Mouse (Mus musculus): ENCODE results near the gene Oprl1. TPM values are rescaled to one million over a fixed set of nuclear protein-coding genes. Genes with fewer than 3 reads are reported as not detected.

Gene Oprl1
- polyA plus RNA-seq, 2 experiments from 2014 or later, result not detected

DNA sequence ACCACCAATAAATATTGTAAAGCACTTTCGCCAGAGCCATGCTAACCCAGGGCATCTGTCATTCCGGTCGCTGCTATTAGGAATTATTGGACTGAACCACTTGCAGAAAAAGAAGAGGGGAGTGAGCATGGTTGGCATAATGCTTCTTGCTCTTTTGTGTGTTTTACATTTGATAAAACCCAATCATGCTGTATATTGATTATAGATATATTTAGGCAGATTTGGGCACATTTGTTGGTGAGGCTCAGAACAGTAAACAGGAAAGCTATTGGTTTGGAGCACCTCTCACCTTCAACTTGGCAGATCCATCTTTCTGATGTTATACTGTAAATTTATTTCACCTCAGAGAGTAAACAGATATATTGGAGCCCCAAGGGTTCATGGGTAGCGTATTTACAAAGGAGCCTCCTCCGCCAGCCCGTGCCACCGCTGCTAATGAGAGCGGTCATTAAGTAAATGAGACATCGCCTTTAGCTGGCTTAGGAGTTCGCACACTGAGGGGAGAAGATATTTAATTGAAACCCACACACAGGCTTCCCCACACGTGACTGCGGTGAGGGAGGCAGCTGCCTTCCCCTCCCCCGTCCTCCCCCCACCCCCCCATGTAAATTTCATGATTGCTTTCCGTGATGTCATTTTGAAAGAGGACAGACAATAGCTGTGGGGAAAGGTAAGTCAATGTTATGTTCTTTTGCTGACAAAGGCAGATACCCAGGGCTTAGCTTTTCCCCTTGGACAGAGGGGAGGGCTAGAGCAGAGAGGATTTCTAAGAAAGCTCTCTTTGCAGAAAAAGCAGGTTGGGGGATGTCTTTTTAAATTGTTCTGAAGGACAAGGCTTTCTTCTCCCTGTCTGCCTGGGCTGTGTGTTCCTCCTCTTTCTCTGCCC is 52.1 kb downstream of the Oprl1 start:
- ATAC-seq, result no peak

DNA sequence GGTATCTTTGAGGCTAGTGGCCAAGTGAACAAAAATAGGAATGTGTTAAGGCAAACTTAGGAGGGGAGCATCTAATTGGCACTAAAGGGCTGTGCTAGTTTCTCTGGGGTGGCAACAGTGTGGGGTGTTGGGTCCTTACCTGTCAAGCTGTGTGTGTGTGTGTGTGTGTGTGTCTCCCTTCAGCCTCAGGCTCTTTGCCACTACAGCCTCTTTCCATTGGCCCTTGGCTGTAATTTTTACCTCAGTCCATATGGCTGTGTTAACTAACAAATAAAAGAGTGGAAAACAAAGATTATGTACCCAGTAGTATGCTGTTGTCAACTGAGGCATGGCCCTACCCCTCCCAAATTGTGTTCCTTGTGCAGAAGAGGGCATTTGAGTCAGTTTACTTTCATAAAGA is 53.6 kb downstream of the Oprl1 start:
- ATAC-seq, result no peak

DNA sequence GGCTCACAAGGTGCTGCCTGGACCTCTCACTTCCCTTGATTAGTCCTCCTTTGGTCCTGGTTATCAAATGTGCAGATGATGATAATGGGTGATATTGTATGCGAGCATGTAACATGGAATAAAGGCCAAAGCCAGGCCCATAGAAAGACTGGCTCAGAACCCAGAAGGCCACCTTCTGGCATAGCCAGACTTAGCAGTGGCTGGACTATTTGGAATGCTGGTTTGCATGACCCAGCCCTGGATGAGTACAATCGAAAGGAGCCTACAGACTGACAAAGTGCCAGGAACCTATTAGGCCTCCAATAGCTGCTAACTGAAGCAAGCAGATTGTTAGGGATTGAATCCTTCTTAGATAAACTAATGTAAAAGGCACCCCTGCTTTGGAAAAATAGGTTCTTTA is 54.6 kb downstream of the Oprl1 start:
- ATAC-seq, result no peak

Other genes with a start within 250 kb of the Oprl1 start
- gene Abhd16b, start 221.8 kb upstream of the Oprl1 start, polyA plus RNA-seq (2017; shearing (Covaris generic)), result not detected
- gene Tpd52l2, start 217.9 kb upstream of the Oprl1 start, polyA plus RNA-seq (2017; shearing (Covaris generic)), result 100 to 1,000 TPM; 108 to 109 TPM
- gene Dnajc5, start 194.5 kb upstream of the Oprl1 start, polyA plus RNA-seq (2017; shearing (Covaris generic)), result 10 to 100 TPM; 39.4 to 46.7 TPM
- 100 to 1,000 TPM; 178 to 280 TPM for gene Uckl1, start 130.1 kb upstream of the Oprl1 start, polyA plus RNA-seq (2017; shearing (Covaris generic))
- gene Prpf6, start 123.1 kb upstream of the Oprl1 start, polyA plus RNA-seq (2017; shearing (Covaris generic)), result 100 to 1,000 TPM in 1 of 2 experiments, 10 to 100 TPM in 1; 86.8 to 115 TPM
- gene Zfp512b, start 122.2 kb upstream of the Oprl1 start, polyA plus RNA-seq (2017; shearing (Covaris generic)), result 10 to 100 TPM; 19.0 to 45.0 TPM
- 1 to 10 TPM; 5.9 to 7.1 TPM for gene Samd10, start 115.8 kb upstream of the Oprl1 start, polyA plus RNA-seq (2017; shearing (Covaris generic))
- gene Gm29797, start 58.0 kb upstream of the Oprl1 start, polyA plus RNA-seq (2017; shearing (Covaris generic)), result not detected
- not detected for gene Sox18, start 43.4 kb upstream of the Oprl1 start, polyA plus RNA-seq (2017; shearing (Covaris generic))
- 10 to 100 TPM; 14.3 to 16.0 TPM for gene Tcea2, start 34.7 kb upstream of the Oprl1 start, polyA plus RNA-seq (2017; shearing (Covaris generic))
- 100 to 1,000 TPM; 174 to 198 TPM for gene Rgs19, start 21.0 kb upstream of the Oprl1 start, polyA plus RNA-seq (2017; shearing (Covaris generic))
- not detected for gene Lkaaear1, start 16.6 kb upstream of the Oprl1 start, polyA plus RNA-seq (2017; shearing (Covaris generic))
- gene Myt1, start 48.3 kb downstream of the Oprl1 start, polyA plus RNA-seq (2017; shearing (Covaris generic)), result not detected
- gene Pcmtd2, start 122.8 kb downstream of the Oprl1 start, polyA plus RNA-seq (2017; shearing (Covaris generic)), result 10 to 100 TPM; 65.5 to 69.4 TPM
- gene Polr3k, start 149.3 kb downstream of the Oprl1 start, polyA plus RNA-seq (2017; shearing (Covaris generic)), result 10 to 100 TPM; 54.0 to 72.0 TPM